Mouse (Mus musculus) brain, embryonic 14.5 days (tissue): ENCODE data around the gene Ltbp2.

Source experiments
- CTCF ChIP-seq: fragments of 200-500 bp; IDR thresholded peaks from 2 replicates; pipeline ENCODE4 v1.5.1; 2012; ENCODE audit warnings: inconsistent platforms, mild to moderate bottlenecking, moderate library complexity, borderline replicate concordance; ENCODE audit not compliant: insufficient read depth, insufficient read length; ENCODE audit errors: extremely low read depth
- POLR2A ChIP-seq: fragments of 200-500 bp; IDR thresholded peaks from 2 replicates; pipeline ENCODE4 v1.6.1; 2012; ENCODE audit warnings: mild to moderate bottlenecking, inconsistent platforms, borderline replicate concordance; ENCODE audit not compliant: poor library complexity, insufficient read depth, insufficient read length, severe bottlenecking; ENCODE audit errors: extremely low read depth

- TF ChIP-seq POLR2A = no peak
- TF ChIP-seq CTCF = no peak
Observed at GRCm38 (mm10) chr12:84863196-84863595, 13.1 kb downstream of the Ltbp2 start.
